Mouse (Mus musculus) heart, adult 2 months (tissue): ENCODE results near the gene Tufm.

Experiments
- CTCF ChIP-seq: fragments of 200-600 bp; IDR thresholded peaks from 2 replicates; pipeline ENCODE4 v1.8.1; 2022; ENCODE audit warnings: antibody characterized with exemption, mild to moderate bottlenecking, moderate library complexity
- EP300 ChIP-seq: fragments of 200-500 bp; IDR thresholded peaks from 2 replicates; pipeline ENCODE4 v1.6.1; 2011; ENCODE audit warnings: low read depth, low read length, control low read depth; ENCODE audit not compliant: insufficient read depth
- POLR2A ChIP-seq: fragments of 200-500 bp; IDR thresholded peaks from 2 replicates; pipeline ENCODE4 v1.6.1; 2011; ENCODE audit warnings: mild to moderate bottlenecking, low read depth, low read length, control low read depth; ENCODE audit not compliant: insufficient read depth

- TF ChIP-seq POLR2A (no peak), EP300 (no peak), CTCF (no peak)
Observed at GRCm38 (mm10) chr7:126463547-126463946, 23.6 kb upstream of the Tufm start.
